Mouse (Mus musculus) adrenal gland, postnatal 25 days (tissue): Measurements from ENCODE around the gene Lix1. TPM values are rescaled to one million over a fixed set of nuclear protein-coding genes. Genes with fewer than 3 reads are reported as not detected.
"Not testable (repeated sequence)": the region's sequence is repeated elsewhere in the genome, so short reads cannot be mapped to it uniquely, and the experiment has no call there.

Experiments used
- DNase-seq: peaks from one replicate; pipeline ENCODE4 v3.0.0; 2021; ENCODE audit warnings: mixed read lengths
- total RNA-seq: library from RNA; stranded (reverse); gene quantifications from 2 replicates; pipeline ENCODE4 v1.2.3, GENCODE M21; 2021

Lix1 gene
- total RNA-seq, 1 experiment from 2014 or later: 9.0 TPM

GRCm38 (mm10) chr17:17412176-17412575, 9.7 kb downstream of the Lix1 start:
- no peak for DNase-seq

DNA sequence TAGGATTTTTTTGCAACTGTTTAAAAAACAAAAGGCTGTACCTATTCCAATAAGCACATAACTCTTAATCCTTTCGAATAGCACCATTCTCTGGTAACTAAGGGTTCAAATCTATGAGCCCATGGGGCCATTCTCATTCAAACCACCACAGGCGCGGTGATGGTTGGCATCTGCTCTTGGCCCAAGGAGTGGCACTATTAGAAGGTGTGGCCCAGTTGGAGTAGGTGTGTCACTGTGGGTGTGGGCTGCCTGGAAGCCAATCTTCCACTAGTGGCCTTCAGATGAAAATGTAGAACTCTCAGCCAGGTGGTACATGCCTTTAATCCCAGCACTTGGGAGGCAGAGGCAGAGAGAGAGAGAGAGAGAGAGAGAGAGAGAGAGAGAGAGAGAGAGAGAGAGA, 11.7 kb downstream of the Lix1 start:
- DNase-seq: no peak

GRCm38 (mm10) chr17:17424609-17425307, 22.3 kb downstream of the Lix1 start:
- DNase-seq: no peak

- DNase-seq: no peak
Observed at GRCm38 (mm10) chr17:17425308-17425813, 22.9 kb downstream of the Lix1 start.

DNA sequence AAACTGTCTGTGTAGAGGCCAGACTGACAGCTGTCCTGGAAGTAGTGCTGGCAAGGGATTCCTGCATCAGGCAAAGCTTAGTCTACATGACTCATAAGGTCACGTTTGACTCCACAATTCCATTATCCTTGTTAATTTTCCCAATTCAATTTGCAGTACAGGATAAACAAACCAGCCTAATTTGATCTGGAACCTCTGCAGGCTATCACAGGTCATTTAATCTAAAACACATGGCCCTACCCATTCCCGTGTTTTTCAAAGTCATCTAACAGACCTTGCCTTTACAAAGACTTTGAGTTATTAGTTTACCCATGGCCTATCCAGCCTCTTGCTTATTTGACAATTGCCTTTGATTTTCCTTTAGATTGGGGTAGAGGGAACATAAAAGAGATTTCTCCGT, 23.4 kb downstream of the Lix1 start:
- no peak for DNase-seq

- no peak for DNase-seq
Observed at GRCm38 (mm10) chr17:17428888-17429287, 26.4 kb downstream of the Lix1 start.

DNA sequence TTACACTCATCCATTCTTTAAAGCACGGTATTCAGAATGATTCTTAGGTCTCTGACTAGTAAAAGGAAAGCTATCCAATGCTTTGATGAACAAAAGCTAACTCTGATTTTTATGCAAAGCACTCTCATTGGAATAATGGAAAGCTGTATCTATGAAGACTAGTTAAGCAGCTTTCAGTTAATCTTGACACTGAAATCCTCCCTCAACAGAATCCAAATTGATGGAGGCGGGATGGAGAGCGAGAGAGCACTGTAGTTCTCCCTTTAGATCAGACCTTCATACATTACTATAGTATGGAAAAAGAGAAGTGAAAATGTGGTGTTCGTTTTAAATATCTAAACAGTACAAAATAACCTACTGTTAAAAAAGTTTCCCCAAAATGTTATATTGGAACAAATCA, 31.2 kb downstream of the Lix1 start:
- DNase-seq: no peak

DNA sequence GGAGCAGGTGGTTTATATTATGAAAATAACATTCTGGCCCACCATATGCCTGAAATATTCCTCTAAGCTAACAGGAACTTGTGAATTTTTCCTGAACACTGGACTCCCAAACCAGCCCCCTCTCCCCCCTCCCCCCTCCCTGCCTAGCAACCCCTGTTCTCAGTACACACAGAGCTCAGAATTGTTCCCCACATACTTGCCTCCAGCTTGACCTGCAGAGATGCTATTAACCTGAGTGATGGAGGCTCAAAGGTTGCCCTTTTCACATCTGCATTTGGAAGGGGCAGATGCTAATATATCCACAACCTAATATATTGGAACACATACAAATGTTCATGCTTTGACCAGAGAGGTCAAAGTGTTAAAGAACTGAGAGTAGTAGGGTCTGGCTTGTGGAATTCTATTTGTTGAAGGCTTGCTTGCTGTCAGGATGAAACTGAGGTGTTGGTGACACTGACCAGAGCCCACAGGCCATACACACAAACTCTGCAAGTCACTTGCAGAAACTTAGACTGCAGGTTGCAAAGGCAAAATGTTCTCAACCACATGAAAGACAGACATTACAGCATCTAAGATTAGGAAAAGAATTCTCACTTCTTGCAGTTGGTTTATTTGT, 36.2 kb downstream of the Lix1 start:
- DNase-seq: no peak

DNA sequence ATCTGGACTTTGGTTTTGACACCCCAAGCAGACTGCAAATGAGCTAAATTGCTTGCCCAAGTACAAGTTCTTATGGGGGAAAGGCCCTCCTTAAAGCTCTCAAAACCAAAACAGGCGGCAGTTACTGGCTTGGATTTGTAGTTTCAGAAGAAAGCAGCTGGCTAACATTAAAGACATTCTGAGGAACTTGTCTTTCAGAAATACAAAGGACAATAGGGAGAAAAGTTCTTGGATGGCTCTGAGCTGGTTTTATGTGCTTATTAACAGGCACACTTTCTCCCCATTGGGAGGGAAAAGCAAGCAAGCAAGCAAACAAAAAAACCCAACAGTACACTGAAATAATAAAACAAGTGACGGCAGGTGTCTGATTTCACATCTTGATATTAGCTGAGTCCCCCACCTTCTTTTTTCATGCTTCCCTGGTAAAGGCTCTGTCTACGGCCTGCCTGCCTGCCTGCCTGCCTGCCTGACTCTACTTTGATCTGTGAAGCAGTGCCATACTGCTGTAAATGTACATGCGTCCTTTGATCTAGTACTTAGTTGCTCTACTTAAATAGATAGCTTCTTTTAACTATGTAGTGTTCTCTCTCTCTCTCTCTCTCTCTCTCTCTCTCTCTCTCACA, 39.5 kb downstream of the Lix1 start:
- no peak for DNase-seq

- DNase-seq: no peak
Observed at GRCm38 (mm10) chr17:17444297-17444886, 41.9 kb downstream of the Lix1 start.

DNA sequence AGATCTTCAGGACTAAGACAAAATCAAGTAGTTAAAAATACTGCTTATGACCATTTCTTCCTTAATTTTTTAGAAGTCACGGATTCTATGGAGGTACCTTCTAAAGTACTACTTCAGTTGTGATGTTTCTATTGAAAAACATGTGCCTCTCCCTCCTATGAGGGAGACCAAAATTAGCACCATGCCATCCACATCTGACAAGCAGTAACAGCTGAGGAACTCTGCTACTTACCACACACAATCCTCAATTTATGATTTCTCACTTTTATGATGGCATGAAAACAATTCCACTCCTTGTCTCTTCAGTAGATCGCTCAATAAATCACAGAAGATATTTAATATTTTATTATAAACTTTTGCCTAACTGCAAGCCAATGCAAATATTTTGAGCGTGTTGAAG, 44.2 kb downstream of the Lix1 start:
- DNase-seq: no peak

GRCm38 (mm10) chr17:17447821-17448220, 45.3 kb downstream of the Lix1 start:
- no peak for DNase-seq

DNA sequence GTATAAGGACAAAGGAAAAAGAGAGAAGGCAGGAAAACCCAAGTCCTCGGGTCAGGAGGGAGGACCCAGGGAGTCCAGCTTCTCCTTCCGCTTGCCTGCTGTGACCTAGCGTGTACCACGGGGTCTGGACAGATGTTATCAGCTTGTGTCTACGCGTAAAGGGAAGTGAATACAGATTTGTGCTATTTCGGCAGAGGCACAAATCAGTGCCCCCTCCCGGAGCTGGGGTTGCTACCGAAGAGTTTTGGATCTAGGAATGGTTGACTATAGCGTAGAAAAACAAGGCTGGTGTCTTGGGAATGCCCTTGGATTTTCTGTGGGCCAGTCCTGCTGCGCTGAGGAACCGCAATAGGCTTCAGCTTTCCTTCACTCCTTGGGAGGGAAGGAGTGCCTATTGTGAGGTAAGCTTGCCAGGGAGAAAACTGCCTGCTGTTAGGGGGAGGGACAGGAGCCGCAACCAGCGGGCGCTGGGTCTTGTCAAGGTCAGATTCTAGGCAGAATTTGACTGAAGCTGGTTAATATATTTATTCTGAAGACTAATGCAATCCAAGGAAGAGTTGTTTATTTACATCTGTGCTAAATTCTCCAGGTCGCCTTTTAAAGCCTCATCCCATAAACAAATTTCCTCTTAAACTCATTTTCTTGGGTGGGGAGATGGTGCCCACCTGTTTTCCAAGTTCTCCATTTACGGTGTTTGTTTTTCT, 46.4 kb downstream of the Lix1 start:
- peak; percentile 24 for DNase-seq

- no peak for DNase-seq
Observed at GRCm38 (mm10) chr17:17449441-17449770, 46.9 kb downstream of the Lix1 start.

- DNase-seq: no peak
Observed at GRCm38 (mm10) chr17:17451102-17451501, 48.6 kb downstream of the Lix1 start.

GRCm38 (mm10) chr17:17452617-17453016, 50.1 kb downstream of the Lix1 start:
- DNase-seq: no peak

DNA sequence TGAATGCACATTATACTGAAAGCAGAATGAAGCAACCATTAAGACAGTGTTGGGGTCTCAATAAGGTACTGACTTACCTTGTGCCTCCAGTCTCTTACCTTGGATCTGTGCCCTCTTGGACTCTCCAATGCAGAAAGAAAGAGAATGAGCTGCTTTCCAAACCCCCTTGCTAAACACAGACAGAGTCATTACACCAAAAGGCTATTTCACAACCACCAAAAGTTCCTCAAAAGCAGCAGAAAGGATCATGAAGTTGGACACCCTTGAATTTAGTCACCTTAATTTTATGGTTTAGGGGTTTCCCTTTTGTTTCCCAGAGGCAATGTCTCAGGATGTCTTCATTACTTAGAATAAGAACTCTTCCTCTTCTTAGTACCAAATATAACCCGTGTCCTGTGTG, 52.1 kb downstream of the Lix1 start:
- no peak for DNase-seq

DNA sequence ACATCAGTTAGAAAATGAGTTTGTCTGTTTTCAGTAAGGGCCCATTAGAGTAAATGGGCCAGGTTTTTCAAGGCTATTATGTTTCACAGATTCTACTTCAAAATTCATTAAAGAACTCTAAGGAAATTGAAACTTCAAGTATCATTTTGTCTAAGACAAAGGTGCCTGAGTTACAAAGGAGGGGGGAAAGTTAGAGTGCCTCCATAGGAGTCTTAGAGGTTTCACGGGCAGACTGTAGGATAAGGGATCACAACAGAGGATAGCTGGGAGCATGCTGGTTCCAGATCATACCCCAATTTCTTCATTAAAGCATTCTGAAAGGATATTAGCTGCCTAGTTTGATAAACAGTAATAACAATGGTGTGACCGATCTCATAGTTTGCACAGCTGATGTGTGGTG, 83.3 kb downstream of the Lix1 start:
- DNase-seq: no peak

GRCm38 (mm10) chr17:17490820-17491621, 88.5 kb downstream of the Lix1 start:
- no peak for DNase-seq

DNA sequence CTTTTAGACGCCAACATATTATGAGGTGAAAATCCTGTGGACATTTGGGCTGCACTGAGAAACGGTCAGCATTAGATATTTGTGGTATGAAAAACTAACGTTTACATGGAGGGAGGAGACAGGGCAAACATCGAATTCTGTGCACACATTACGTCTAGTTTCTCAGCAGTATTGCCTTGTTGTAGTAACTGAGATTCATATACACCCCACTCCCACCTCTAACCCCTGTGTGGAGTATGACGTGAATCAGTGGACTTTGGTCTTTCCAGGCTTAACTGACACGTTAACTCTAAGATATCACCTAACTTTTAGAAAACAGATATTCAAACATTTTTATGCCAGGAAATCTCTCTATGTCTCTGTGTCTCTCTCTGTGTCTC, 89.1 kb downstream of the Lix1 start:
- DNase-seq: no peak

- DNase-seq: no peak
Observed at GRCm38 (mm10) chr17:17492116-17492515, 89.6 kb downstream of the Lix1 start.

GRCm38 (mm10) chr17:17496234-17496633, 93.8 kb downstream of the Lix1 start:
- DNase-seq: not testable (repeated sequence)
